Mouse (Mus musculus) forebrain, embryonic 10.5 days (tissue): Measurements from ENCODE around the gene Ptger1. TPM values are rescaled to one million over a fixed set of nuclear protein-coding genes. Genes with fewer than 3 reads are reported as not detected.

ENCODE experiments used
- DNase-seq: peaks from one replicate; pipeline ENCODE4 v3.0.0-alpha.2; 2017; ENCODE audit warnings: low spot score; ENCODE audit errors: extremely low spot score
- H3K27ac ChIP-seq: fragments of 300-500 bp; sonication (generic); 2 replicates; pipeline ENCODE4 v1.5.1; 2016; ENCODE audit warnings: mild to moderate bottlenecking
- H3K27me3 ChIP-seq: fragments of 300-500 bp; sonication (generic); 2 replicates; pipeline ENCODE4 v1.6.1; 2016; ENCODE audit warnings: mild to moderate bottlenecking; ENCODE audit not compliant: poor library complexity, severe bottlenecking
- H3K36me3 ChIP-seq: fragments of 300-500 bp; sonication (generic); replicated peaks from 2 replicates; pipeline ENCODE4 v1.6.1; 2016; ENCODE audit warnings: mild to moderate bottlenecking, moderate library complexity
- H3K4me1 ChIP-seq: fragments of 300-500 bp; sonication (generic); 2 replicates; pipeline ENCODE4 v1.6.1; 2016
- H3K4me3 ChIP-seq: fragments of 300-500 bp; sonication (generic); 2 replicates; pipeline ENCODE4 v1.5.1; 2016; ENCODE audit warnings: mild to moderate bottlenecking, moderate library complexity
- H3K9me3 ChIP-seq: fragments of 300-500 bp; sonication (generic); 2 replicates; pipeline ENCODE4 v1.6.1; 2016; ENCODE audit warnings: mild to moderate bottlenecking, moderate library complexity
- WGBS: fragments of 180-500 bp; shearing (Covaris S2); methylation state at CpG from one replicate; pipeline ENCODE4 v1.1.7; 2016; 5-methylcytosine and 5-hydroxymethylcytosine counted together
- polyA plus RNA-seq: library from polyadenylated mRNA; unstranded; fragments of >200 nt; fragmentation: Nextera tagmentation; extraction: Ambion mirVana; gene quantifications from 2 replicates; pipeline ENCODE4 v1.2.1, GENCODE M21; 2016

The Ptger1 gene
- polyA plus RNA-seq, 1 experiment from 2014 or later = 0.52 TPM

GRCm38 (mm10) chr8:83664096-83664495, 2.4 kb upstream of the Ptger1 start:
- H3K4me1 ChIP-seq = peaks cover 87% of the 10 kb centered on the region
- no peak for DNase-seq
- H3K36me3 ChIP-seq = peaks cover 37% of the 10 kb centered on the region
- H3K27me3 ChIP-seq = peaks cover 27% of the 10 kb centered on the region
- H3K4me3 ChIP-seq = no peak overlapping the region
- H3K9me3 ChIP-seq = no peaks in the 10 kb centered on the region
- peak overlapping the region; percentile 15 for H3K27ac ChIP-seq
- 96% methylated on average over 13 of the region's 13 CpGs for WGBS

DNA sequence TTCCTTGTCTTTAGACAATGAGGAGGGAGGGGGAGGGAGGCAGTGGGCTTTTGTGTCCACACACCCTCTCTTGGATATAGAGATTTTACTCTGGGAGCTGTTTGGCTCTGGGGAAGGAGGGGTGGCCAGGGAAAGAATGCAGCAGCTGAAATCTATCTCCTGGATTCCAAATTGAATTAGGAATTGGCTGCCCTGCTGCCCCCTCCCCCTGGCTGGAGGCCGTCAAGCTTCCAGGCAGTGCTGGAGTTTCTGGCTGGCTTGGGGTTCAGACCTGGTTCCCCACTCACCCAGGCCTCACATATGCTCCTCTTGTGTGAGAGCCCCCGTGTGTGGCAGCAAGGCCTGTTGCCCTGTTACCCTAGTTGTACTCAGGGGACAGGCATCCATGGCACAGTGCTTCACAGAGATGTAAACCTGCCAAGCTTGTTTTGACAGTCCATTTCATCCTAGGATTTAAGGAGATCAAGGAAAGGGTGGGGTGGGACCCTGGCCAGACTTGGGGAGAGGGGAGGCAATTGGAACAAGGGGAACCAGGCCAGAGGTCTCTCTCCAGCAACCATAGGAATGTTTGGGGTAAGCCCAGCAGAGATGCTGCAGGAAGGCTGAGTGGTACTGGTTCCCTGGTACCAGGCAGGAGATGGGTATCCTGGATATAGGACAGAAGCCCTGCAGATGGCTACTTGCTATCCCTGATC, 1.4 kb upstream of the Ptger1 start:
- peak overlapping the region; percentile 15 for H3K27ac ChIP-seq
- peaks cover 83% of the 10 kb centered on the region for H3K4me1 ChIP-seq
- DNase-seq = no peak
- peaks cover 31% of the 10 kb centered on the region for H3K27me3 ChIP-seq
- peaks cover 45% of the 10 kb centered on the region for H3K36me3 ChIP-seq
- 24% methylated on average over 2 of the region's 2 CpGs for WGBS
- no peaks in the 10 kb centered on the region for H3K9me3 ChIP-seq
- H3K4me3 ChIP-seq = no peak overlapping the region

DNA sequence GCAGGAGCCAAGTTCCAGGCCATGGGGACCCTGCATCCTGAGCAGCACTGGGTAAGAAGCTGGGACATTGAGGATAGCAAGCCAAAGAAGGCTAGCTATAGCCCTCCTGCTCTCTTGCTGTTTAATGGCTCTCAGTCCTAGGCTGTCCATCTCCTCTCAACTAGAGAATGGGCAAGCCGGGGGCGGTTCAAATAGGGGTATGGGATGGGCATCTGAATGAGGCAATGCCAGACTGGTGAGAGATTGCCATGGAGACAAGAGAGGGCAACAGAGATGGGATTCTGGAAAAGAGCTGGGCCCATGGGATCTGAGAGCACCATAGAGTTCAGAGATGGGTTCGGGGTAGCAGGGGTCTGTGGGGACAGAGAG, 372 bp downstream of the Ptger1 start:
- Histone ChIP-seq H3K36me3 (peaks cover 56% of the 10 kb centered on the region), H3K4me3 (no peak overlapping the region), H3K4me1 (peaks cover 65% of the 10 kb centered on the region), H3K9me3 (no peaks in the 10 kb centered on the region), H3K27ac (peak overlapping the region; percentile 40; the same call in 1 of the 2 replicates), H3K27me3 (peaks cover 31% of the 10 kb centered on the region)
- no peak for DNase-seq
- 93% methylated on average over 3 of the region's 3 CpGs for WGBS

GRCm38 (mm10) chr8:83667526-83667925, 1.0 kb downstream of the Ptger1 start:
- H3K36me3 ChIP-seq = peaks cover 62% of the 10 kb centered on the region
- 78% methylated on average over 10 of the region's 10 CpGs for WGBS
- no peaks in the 10 kb centered on the region for H3K9me3 ChIP-seq
- H3K4me1 ChIP-seq = peaks cover 59% of the 10 kb centered on the region
- no peak for DNase-seq
- no peak overlapping the region; the same call in 1 of the 2 replicates for H3K27ac ChIP-seq
- H3K27me3 ChIP-seq = peaks cover 31% of the 10 kb centered on the region
- peak overlapping the region; percentile 47; the same call in 1 of the 2 replicates for H3K4me3 ChIP-seq

DNA sequence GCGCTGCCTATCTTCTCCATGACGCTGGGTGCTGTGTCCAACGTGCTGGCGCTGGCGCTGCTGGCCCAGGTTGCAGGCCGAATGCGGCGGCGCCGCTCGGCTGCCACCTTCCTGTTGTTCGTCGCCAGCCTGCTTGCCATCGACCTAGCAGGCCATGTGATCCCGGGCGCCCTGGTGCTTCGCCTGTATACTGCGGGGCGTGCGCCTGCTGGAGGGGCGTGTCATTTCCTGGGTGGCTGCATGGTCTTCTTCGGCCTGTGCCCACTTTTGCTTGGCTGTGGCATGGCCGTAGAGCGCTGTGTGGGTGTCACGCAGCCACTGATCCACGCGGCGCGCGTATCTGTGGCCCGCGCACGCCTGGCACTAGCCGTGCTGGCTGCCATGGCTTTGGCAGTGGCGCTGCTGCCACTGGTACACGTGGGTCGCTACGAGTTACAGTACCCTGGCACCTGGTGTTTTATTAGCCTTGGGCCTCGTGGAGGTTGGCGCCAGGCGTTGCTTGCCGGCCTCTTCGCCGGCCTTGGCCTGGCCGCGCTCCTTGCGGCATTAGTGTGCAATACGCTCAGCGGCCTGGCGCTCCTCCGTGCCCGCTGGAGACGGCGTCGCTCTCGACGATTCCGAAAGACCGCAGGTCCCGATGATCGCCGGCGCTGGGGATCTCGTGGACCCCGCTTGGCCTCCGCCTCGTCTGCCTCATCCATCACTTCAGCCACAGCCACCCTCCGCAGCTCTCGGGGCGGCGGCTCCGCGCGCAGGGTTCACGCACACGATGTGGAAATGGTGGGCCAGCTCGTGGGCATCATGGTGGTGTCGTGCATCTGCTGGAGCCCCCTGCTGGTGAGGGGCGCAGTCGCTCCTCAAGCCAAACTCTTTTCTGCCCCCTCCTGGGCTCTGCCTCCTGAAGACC, 1.8 kb downstream of the Ptger1 start:
- Histone ChIP-seq H3K4me1 (peaks cover 56% of the 10 kb centered on the region), H3K27me3 (peaks cover 31% of the 10 kb centered on the region), H3K4me3 (peak overlapping the region; percentile 47), H3K36me3 (peaks cover 62% of the 10 kb centered on the region), H3K9me3 (no peaks in the 10 kb centered on the region), H3K27ac (peak overlapping the region; percentile 71)
- WGBS = 23% methylated on average over 80 of the region's 80 CpGs
- peak; percentile 81 for DNase-seq

DNA sequence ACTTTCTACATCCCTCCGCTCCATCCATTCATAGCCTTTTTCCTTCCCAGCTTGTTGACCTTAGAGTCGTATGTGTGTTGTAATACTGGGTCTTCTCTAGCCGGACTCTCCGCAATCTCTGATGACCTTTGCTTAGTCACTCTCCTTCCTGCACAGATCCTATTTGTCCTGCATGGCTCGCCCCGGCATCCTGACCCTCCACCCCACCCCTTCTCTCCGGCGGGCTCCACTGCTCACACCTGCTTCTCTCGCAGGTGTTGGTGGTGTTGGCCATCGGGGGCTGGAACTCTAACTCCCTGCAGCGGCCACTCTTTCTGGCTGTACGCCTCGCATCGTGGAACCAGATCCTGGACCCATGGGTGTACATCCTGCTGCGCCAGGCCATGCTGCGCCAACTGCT, 2.5 kb downstream of the Ptger1 start:
- no peak for DNase-seq
- H3K36me3 ChIP-seq = peaks cover 62% of the 10 kb centered on the region
- H3K27ac ChIP-seq = peak overlapping the region; percentile 71
- no peaks in the 10 kb centered on the region for H3K9me3 ChIP-seq
- peak overlapping the region; percentile 47 for H3K4me3 ChIP-seq
- H3K4me1 ChIP-seq = peaks cover 54% of the 10 kb centered on the region
- peaks cover 31% of the 10 kb centered on the region for H3K27me3 ChIP-seq
- 78% methylated on average over 16 of the region's 16 CpGs for WGBS

DNA sequence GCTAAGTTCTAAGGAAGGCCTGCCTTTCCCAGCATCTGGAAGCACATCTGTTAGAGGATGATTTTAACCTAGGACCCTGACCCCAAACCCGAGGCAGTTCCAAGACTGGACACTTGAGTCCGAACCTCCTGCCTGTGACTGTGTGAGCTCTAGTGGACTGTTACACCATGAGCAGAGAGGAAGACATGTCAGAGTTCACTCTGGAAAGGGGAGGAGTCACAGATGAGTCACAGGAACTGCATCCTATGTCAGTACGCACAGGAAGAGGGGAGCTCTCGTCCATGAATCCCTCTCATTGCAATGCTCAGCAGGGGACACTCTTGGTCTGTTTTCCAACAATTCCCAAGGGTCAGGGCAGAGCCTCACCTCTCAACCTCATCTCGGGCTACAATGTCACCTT, 6.5 kb downstream of the Ptger1 start:
- H3K4me3 ChIP-seq = no peak overlapping the region
- peaks cover 88% of the 10 kb centered on the region for H3K36me3 ChIP-seq
- H3K9me3 ChIP-seq = no peaks in the 10 kb centered on the region
- H3K27ac ChIP-seq = no peak overlapping the region
- no peak for DNase-seq
- peaks cover 18% of the 10 kb centered on the region for H3K4me1 ChIP-seq
- 70% methylated on average over 5 of the region's 5 CpGs for WGBS
- H3K27me3 ChIP-seq = peaks cover 12% of the 10 kb centered on the region

GRCm38 (mm10) chr8:83674497-83674896, 8.0 kb downstream of the Ptger1 start:
- H3K27ac ChIP-seq = no peak overlapping the region
- no peak for DNase-seq
- H3K36me3 ChIP-seq = peaks cover 94% of the 10 kb centered on the region
- H3K4me3 ChIP-seq = no peak overlapping the region
- H3K4me1 ChIP-seq = peaks cover 5% of the 10 kb centered on the region; the same call in 1 of the 2 replicates
- H3K9me3 ChIP-seq = no peaks in the 10 kb centered on the region
- H3K27me3 ChIP-seq = no peaks in the 10 kb centered on the region
- WGBS = 89% methylated on average over 5 of the region's 5 CpGs

DNA sequence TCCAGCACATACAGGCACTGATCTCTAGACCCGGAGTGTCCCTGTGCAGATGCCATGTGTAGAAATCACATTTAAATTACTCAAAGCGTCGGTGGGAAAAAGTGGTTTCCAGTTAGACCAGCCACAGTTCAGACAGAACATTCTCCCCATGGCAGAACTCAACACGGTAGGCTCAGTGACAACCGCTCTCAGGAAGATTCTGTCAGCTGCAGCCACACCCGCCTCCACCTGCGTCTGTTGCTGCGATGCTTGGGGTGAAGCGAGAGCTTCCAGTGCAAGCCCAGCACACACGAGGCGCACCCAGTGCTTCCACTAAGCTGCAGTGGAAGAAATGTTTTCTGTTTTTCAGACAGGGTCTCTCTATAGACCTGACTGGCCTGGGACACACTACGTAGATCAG, 13.4 kb downstream of the Ptger1 start:
- H3K4me3 ChIP-seq = no peak overlapping the region
- H3K27ac ChIP-seq = no peak overlapping the region
- 91% methylated on average over 12 of the region's 12 CpGs for WGBS
- H3K27me3 ChIP-seq = no peaks in the 10 kb centered on the region
- peaks cover 94% of the 10 kb centered on the region for H3K36me3 ChIP-seq
- no peak for DNase-seq
- H3K4me1 ChIP-seq = peaks cover 16% of the 10 kb centered on the region
- no peaks in the 10 kb centered on the region for H3K9me3 ChIP-seq

DNA sequence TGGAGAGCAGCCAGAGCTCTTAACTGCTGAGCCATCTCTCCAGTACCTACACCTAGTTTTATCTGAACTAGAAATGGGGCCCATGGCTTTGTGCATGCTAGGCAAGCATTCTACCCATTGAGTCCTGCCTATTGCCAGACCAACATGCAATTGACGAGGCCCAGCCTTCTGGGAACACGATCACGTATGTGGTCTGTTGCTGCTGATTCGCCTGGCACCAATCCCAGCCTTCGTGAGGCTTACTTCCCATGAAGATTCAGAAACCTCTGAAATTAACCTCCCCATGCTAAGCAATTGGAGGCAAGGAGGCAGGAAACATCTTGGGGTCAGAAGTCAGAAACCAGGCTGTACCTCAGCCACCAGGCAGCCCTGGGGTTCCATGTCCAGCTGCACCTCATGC, 14.1 kb downstream of the Ptger1 start:
- no peak for DNase-seq
- 85% methylated on average over 5 of the region's 5 CpGs for WGBS
- Histone ChIP-seq H3K9me3 (no peaks in the 10 kb centered on the region), H3K4me1 (peaks cover 16% of the 10 kb centered on the region), H3K27ac (peak overlapping the region; percentile 58), H3K36me3 (peaks cover 96% of the 10 kb centered on the region), H3K27me3 (no peaks in the 10 kb centered on the region), H3K4me3 (no peak overlapping the region)

DNA sequence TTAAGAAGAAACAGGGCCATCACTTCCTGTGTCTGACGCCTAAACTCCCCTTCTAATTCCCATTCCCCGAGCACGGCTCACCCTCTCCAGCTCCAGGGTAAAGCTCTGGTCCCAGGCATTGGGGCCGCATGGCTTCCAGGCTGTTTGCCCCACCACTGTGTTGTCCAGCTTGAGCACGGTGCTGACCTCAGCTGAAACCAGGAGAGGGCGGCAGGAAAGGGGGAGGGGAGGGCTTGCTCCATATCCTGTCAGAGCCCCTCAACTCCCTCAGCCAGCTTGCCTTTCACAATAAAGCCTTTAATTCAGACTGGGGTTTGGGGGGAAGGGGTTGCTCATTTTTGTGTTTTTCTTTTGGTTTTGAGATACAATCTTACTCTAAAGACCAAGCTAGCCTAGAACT, 14.6 kb downstream of the Ptger1 start:
- WGBS = 30% methylated on average over 6 of the region's 6 CpGs

GRCm38 (mm10) chr8:83684517-83684916, 18.0 kb downstream of the Ptger1 start:
- 92% methylated on average over 9 of the region's 9 CpGs for WGBS
- Histone ChIP-seq H3K27me3 (no peaks in the 10 kb centered on the region), H3K27ac (no peak overlapping the region), H3K36me3 (peaks cover 83% of the 10 kb centered on the region), H3K4me3 (no peak overlapping the region), H3K9me3 (no peaks in the 10 kb centered on the region), H3K4me1 (peaks cover 16% of the 10 kb centered on the region)
- no peak for DNase-seq

More for the DNA sequence above, 14.6 kb downstream of the Ptger1 start:
- no peaks in the 10 kb centered on the region for H3K27me3 ChIP-seq
- H3K4me3 ChIP-seq = no peak overlapping the region
- peak overlapping the region; percentile 58 for H3K27ac ChIP-seq
- H3K9me3 ChIP-seq = no peaks in the 10 kb centered on the region
- no peak for DNase-seq
- H3K36me3 ChIP-seq = peaks cover 96% of the 10 kb centered on the region
- H3K4me1 ChIP-seq = peaks cover 16% of the 10 kb centered on the region

DNA sequence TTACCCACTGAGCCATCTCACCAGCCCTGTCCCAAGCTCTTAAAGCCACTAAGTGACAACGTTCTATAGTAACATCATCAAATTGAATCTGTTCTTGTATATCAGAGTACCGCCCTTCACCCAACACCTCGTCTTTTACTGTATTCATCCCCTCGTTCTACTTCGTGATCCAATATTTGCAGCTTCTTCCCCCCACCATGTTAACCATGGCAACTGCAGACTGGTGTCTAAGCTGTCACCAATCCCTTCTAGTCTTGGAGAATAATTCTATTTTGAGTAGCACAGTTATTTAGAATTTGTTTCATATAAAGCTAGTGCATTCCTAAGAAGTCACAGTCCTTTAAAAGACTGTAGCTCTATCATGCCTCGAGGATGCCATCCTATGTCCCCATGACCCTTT, 22.8 kb downstream of the Ptger1 start:
- 94% methylated on average over 6 of the region's 6 CpGs for WGBS
- H3K4me3 ChIP-seq = no peak overlapping the region
- H3K4me1 ChIP-seq = no peaks in the 10 kb centered on the region; the same call in 1 of the 2 replicates
- H3K9me3 ChIP-seq = no peaks in the 10 kb centered on the region
- no peaks in the 10 kb centered on the region for H3K27me3 ChIP-seq
- DNase-seq = no peak
- peaks cover 71% of the 10 kb centered on the region for H3K36me3 ChIP-seq
- no peak overlapping the region for H3K27ac ChIP-seq
